Mouse (Mus musculus): Measurements from ENCODE around the gene Tgfbi.

DNA sequence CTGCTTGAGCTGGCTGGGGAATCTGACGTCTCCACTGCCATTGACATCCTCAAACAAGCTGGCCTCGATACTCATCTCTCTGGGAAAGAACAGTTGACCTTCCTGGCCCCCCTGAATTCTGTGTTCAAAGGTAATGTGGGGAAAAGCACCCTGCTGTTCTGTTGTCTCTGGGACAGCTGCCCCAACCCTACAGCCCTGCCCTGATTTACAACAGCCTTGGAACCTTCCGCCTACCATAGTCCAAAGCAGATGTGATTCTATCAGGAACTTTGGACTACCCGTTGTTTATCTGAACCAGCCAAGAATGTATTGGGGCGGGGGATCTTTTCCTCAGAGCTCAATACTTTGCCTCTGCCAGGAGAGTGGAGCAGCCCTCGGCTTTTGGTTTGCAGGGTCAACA is 21.2 kb downstream of the Tgfbi start:
- TF ChIP-seq POLR2A (IDR thresholded peaks at IDR 0.05; ENCODE audit: extremely low read depth, insufficient read depth, low read length) (no peak), CTCF (IDR thresholded peaks at IDR 0.05; ENCODE audit: extremely low read depth, insufficient read depth, low read length) (no peak)
